Mouse (Mus musculus) cerebellum, adult 2 months (tissue): ENCODE results near the gene Trank1. TPM values are rescaled to one million over a fixed set of nuclear protein-coding genes. Genes with fewer than 3 reads are reported as not detected.
A peak's percentile ranks its signal among the peaks of the same experiment; 100 is the strongest.

ENCODE experiments used
- DNase-seq, 2 experiments: peaks; one replicate each; pipeline ENCODE4 v3.0.0; 2021
- H3K27ac ChIP-seq: fragments of 200-500 bp; 2 replicates; pipeline ENCODE4 v1.5.1; 2012; ENCODE audit warnings: low read length, control low read depth, inconsistent platforms; ENCODE audit not compliant: insufficient read depth
- H3K27me3 ChIP-seq: fragments of 200-500 bp; 2 replicates; pipeline ENCODE4 v1.6.1; 2012; ENCODE audit warnings: inconsistent platforms, mild to moderate bottlenecking, low read length, moderate library complexity; ENCODE audit not compliant: control insufficient read depth, insufficient read depth
- H3K4me1 ChIP-seq: fragments of 200-500 bp; 2 replicates; pipeline ENCODE4 v1.6.1; 2011; ENCODE audit warnings: low read length; ENCODE audit not compliant: control insufficient read depth, insufficient read depth
- H3K4me3 ChIP-seq: fragments of 200-500 bp; replicated peaks from 2 replicates; pipeline ENCODE3; 2011; ENCODE audit warnings: mild to moderate bottlenecking, low read depth, low read length, control low read depth; ENCODE audit not compliant: insufficient read depth
- CTCF ChIP-seq: fragments of 200-500 bp; IDR thresholded peaks from 2 replicates; pipeline ENCODE4 v1.5.1; 2011; ENCODE audit warnings: low read depth, mild to moderate bottlenecking, control low read depth, low read length, moderate library complexity, borderline replicate concordance; ENCODE audit not compliant: insufficient read depth
- POLR2A ChIP-seq: fragments of 200-500 bp; IDR thresholded peaks from 2 replicates; pipeline ENCODE4 v1.6.1; 2011; ENCODE audit warnings: low read length, control low read depth, borderline replicate concordance; ENCODE audit not compliant: insufficient read depth
- WGBS: fragments of 180-500 bp; shearing (Covaris S2); methylation state at CpG from one replicate; pipeline ENCODE4 v1.1.7; 2018; 5-methylcytosine and 5-hydroxymethylcytosine counted together
- polyA plus RNA-seq: library from polyadenylated mRNA; depleted of rRNA; stranded (reverse); fragments of >200 nt; gene quantifications from 2 replicates; pipeline ENCODE4 v1.2.3, GENCODE M21; 2012

The Trank1 gene
- polyA plus RNA-seq, 1 experiment = 93.4 TPM

- Histone ChIP-seq H3K27ac (no peak overlapping the region), H3K27me3 (no peaks in the 10 kb centered on the region), H3K4me3 (no peak overlapping the region), H3K4me1 (no peaks in the 10 kb centered on the region)
- TF ChIP-seq CTCF (no peak), POLR2A (no peak)
- DNase-seq = no peak
- 46% methylated on average over 6 of the region's 6 CpGs for WGBS
Measured at GRCm38 (mm10) chr9:111425113-111425512, 113.6 kb downstream of the Trank1 start.

GRCm38 (mm10) chr9:111425952-111426351 lies 114.4 kb downstream of the Trank1 start:
- no peak for DNase-seq
- Histone ChIP-seq H3K27me3 (no peaks in the 10 kb centered on the region), H3K27ac (no peak overlapping the region), H3K4me3 (no peak overlapping the region), H3K4me1 (no peaks in the 10 kb centered on the region)
- 31% methylated on average over 4 of the region's 4 CpGs for WGBS
- TF ChIP-seq POLR2A (no peak), CTCF (no peak)

DNA sequence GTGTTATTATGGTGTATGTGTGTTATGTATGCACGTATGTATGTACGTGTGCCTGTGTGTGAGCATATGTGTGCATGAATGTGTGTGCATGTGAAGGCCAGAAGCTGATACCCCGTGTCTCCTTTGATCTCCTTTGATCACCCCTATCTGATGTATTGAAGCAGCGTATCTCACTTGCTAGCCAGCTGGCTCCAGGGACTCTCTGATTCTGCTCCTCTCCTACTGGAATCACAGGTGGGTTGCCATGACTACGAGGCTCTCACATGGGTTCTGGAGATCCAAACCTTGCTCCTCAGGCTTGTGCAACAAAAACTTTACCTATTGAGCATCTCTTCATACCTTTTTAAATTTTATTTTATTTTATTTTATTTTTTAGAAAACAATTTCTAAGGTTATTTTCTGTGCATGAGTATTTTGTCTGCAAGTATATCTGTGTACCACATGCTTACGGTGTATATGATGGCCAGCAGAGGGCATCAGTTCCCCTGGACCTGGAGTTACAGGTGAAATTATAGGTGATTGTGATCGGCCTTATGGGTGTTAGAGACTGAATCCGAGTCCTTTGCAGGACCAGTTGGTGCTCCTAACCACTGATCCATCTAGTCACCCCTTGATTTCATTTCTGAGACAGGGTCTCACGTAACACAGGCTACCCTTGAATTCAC lies 116.5 kb downstream of the Trank1 start:
- H3K4me1 ChIP-seq = no peaks in the 10 kb centered on the region
- H3K27me3 ChIP-seq = no peaks in the 10 kb centered on the region
- no peak for DNase-seq
- H3K4me3 ChIP-seq = no peak overlapping the region
- TF ChIP-seq POLR2A (no peak), CTCF (no peak)
- WGBS = 77% methylated on average over 9 of the region's 9 CpGs
- no peak overlapping the region for H3K27ac ChIP-seq

- H3K4me1 ChIP-seq = no peaks in the 10 kb centered on the region
- TF ChIP-seq POLR2A (no peak), CTCF (no peak)
- H3K27ac ChIP-seq = no peak overlapping the region
- 80% methylated on average over 8 of the region's 8 CpGs for WGBS
- H3K27me3 ChIP-seq = no peaks in the 10 kb centered on the region
- H3K4me3 ChIP-seq = no peak overlapping the region
- no peak for DNase-seq
Measured at GRCm38 (mm10) chr9:111428698-111429362, 117.3 kb downstream of the Trank1 start.

DNA sequence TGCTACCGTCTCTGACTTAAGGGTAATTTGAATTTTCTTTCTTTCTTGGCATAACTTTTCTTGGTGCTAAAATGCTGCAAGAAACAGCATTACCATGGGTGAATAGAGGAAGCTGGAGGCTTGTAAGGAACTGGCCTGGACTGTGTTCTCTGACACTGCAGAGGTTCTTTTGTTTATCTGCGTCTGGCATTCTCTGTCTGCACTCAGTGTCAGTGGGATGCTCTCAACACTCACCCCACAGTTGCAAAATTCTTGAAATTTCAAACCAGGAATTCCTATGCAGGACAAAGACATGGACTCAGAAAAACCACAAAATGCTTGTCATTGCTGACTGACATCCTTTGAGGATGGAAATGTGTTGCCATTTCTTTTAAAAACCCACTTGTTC lies 117.8 kb downstream of the Trank1 start:
- no peaks in the 10 kb centered on the region for H3K4me1 ChIP-seq
- H3K4me3 ChIP-seq = no peak overlapping the region
- H3K27ac ChIP-seq = no peak overlapping the region
- 60% methylated on average over 2 of the region's 2 CpGs for WGBS
- H3K27me3 ChIP-seq = no peaks in the 10 kb centered on the region
- no peak for DNase-seq
- no peak for TF ChIP-seq POLR2A

DNA sequence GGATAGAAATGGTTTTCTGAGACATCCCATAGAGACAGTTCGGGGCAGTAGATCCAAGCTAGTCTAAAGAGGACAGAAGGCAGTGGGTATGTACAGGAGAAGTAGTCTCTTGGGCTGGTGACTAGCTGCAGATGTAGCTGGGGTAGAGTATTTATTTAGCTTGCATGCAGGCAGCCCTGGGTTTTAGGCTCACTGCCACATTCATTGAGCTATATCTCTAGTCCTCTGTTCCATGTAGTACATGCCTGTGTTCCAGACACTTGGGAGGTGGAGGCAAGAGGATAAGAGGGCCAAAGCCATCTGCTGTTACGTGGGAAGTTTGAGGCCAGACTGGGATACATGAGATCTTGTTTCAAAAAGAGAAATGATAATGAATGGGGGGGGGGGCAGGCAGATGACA lies 123.9 kb downstream of the Trank1 start:
- no peak overlapping the region for H3K27ac ChIP-seq
- DNase-seq = no peak
- TF ChIP-seq CTCF (no peak), POLR2A (no peak)
- no peaks in the 10 kb centered on the region; the same call in 1 of the 2 replicates for H3K27me3 ChIP-seq
- WGBS = 79% methylated on average over 2 of the region's 2 CpGs
- H3K4me1 ChIP-seq = no peaks in the 10 kb centered on the region
- no peak overlapping the region for H3K4me3 ChIP-seq

- WGBS = 3% methylated on average over 56 of the region's 57 CpGs
- H3K27me3 ChIP-seq = no peaks in the 10 kb centered on the region; the same call in 1 of the 2 replicates
- DNase-seq = peak in 1 of 2 experiments; percentile 5
- no peak within 1 kb of the TSS for H3K4me3 ChIP-seq
- no peak within 1 kb of the TSS for H3K27ac ChIP-seq
- H3K4me1 ChIP-seq = no peaks in the 10 kb centered on the region
- TF ChIP-seq CTCF (no peak), POLR2A (no peak)
Measured at GRCm38 (mm10) chr9:111438904-111439835, 127.6 kb downstream of the Trank1 start, which contains the start of gene Dclk3. Gene Dclk3 (plus strand): TSS chr9:111439081.

DNA sequence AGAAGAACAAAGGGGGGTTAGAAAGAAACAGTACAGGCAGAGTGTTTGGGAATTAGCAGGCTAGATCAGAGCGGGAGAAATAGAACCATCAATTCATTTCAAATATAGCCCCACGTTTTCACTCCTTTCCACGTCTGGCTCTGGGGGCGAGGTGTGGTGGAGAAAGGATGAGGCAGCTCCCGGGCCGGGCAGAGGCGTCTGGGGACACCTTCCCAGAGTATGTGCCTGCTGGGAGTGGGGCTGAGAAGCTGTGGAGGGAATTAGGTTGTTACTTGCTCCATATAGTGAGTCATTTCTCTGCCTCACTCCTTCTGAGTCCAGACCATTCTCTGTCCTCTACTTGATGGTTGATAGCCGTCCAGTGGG lies 128.3 kb downstream of the Trank1 start:
- Histone ChIP-seq H3K4me3 (no peak overlapping the region), H3K27ac (no peak overlapping the region), H3K4me1 (no peaks in the 10 kb centered on the region), H3K27me3 (no peaks in the 10 kb centered on the region; the same call in 1 of the 2 replicates)
- TF ChIP-seq CTCF (no peak), POLR2A (no peak)
- WGBS = 78% methylated on average over 8 of the region's 8 CpGs
- DNase-seq = no peak
